Mouse (Mus musculus) erythroblast, embryonic 14.5 days (primary cell): ENCODE measurements around the gene Cox5a. TPM values are rescaled to one million over a fixed set of nuclear protein-coding genes. Genes with fewer than 3 reads are reported as not detected.

Experiments used
- H3K27me3 ChIP-seq: 2 replicates; pipeline ENCODE4 v1.6.1; 2012; ENCODE audit warnings: inconsistent platforms; ENCODE audit not compliant: control insufficient read depth
- H3K36me3 ChIP-seq: 2 replicates; pipeline ENCODE4 v1.6.1; 2012; ENCODE audit warnings: mild to moderate bottlenecking, inconsistent platforms; ENCODE audit not compliant: control insufficient read depth
- H3K4me1 ChIP-seq: 2 replicates; pipeline ENCODE4 v1.6.1; 2012; ENCODE audit warnings: inconsistent platforms; ENCODE audit not compliant: control insufficient read depth
- H3K4me3 ChIP-seq: replicated peaks from 2 replicates; pipeline ENCODE3; 2012; ENCODE audit warnings: moderate library complexity, mild to moderate bottlenecking, inconsistent platforms
- H3K9me3 ChIP-seq: 2 replicates; pipeline ENCODE4 v1.6.1; 2012; ENCODE audit warnings: low read length, inconsistent platforms, mixed read lengths; ENCODE audit not compliant: control insufficient read depth
- GATA1 ChIP-seq: IDR thresholded peaks from 2 replicates; pipeline ENCODE4 v1.6.1; 2012; ENCODE audit warnings: low read length, inconsistent platforms, mixed read lengths
- TAL1 ChIP-seq: IDR thresholded peaks from 3 replicates; pipeline ENCODE4 v1.6.1; 2012; ENCODE audit warnings: low read length, inconsistent platforms, mixed read lengths
- polyA plus RNA-seq: library from polyadenylated mRNA; stranded (reverse); fragments of >175 nt; gene quantifications from 2 replicates; pipeline ENCODE4 v1.2.3, GENCODE M21; 2012

Gene Cox5a
- polyA plus RNA-seq, 1 experiment = 25.8 TPM

- H3K4me3 ChIP-seq = no peak overlapping the region
- no peaks in the 10 kb centered on the region for H3K27me3 ChIP-seq
- TF ChIP-seq GATA1 = no peak
- TF ChIP-seq TAL1 = no peak
- H3K4me1 ChIP-seq = peaks cover 36% of the 10 kb centered on the region
- H3K36me3 ChIP-seq = peaks cover 66% of the 10 kb centered on the region
- no peaks in the 10 kb centered on the region for H3K9me3 ChIP-seq
Observed at GRCm38 (mm10) chr9:57539550-57539949, 18.5 kb downstream of the Cox5a start.

GRCm38 (mm10) chr9:57541312-57541711 is 20.2 kb downstream of the Cox5a start:
- H3K4me3 ChIP-seq = no peak overlapping the region
- H3K27me3 ChIP-seq = no peaks in the 10 kb centered on the region
- peaks cover 69% of the 10 kb centered on the region for H3K36me3 ChIP-seq
- no peaks in the 10 kb centered on the region for H3K9me3 ChIP-seq
- H3K4me1 ChIP-seq = peaks cover 35% of the 10 kb centered on the region
- TF ChIP-seq TAL1 (no peak), GATA1 (no peak)

- Histone ChIP-seq H3K4me1 (peaks cover 34% of the 10 kb centered on the region), H3K27me3 (no peaks in the 10 kb centered on the region), H3K9me3 (no peaks in the 10 kb centered on the region), H3K36me3 (peaks cover 87% of the 10 kb centered on the region), H3K4me3 (no peak overlapping the region)
- no peak for TF ChIP-seq TAL1
- TF ChIP-seq GATA1 = no peak
Observed at GRCm38 (mm10) chr9:57543951-57544350, 22.9 kb downstream of the Cox5a start.

- Histone ChIP-seq H3K4me3 (peak overlapping the region; percentile 4), H3K27me3 (no peaks in the 10 kb centered on the region), H3K9me3 (no peaks in the 10 kb centered on the region), H3K36me3 (peaks cover 65% of the 10 kb centered on the region), H3K4me1 (peaks cover 37% of the 10 kb centered on the region)
- no peak for TF ChIP-seq GATA1
- no peak for TF ChIP-seq TAL1
Observed at GRCm38 (mm10) chr9:57547287-57547686, 26.2 kb downstream of the Cox5a start.

GRCm38 (mm10) chr9:57547869-57548268 is 26.8 kb downstream of the Cox5a start:
- Histone ChIP-seq H3K4me1 (peaks cover 43% of the 10 kb centered on the region), H3K36me3 (peaks cover 59% of the 10 kb centered on the region), H3K27me3 (no peaks in the 10 kb centered on the region), H3K4me3 (no peak overlapping the region), H3K9me3 (no peaks in the 10 kb centered on the region)
- no peak for TF ChIP-seq TAL1
- no peak for TF ChIP-seq GATA1

GRCm38 (mm10) chr9:57549186-57549585 is 28.1 kb downstream of the Cox5a start:
- Histone ChIP-seq H3K9me3 (no peaks in the 10 kb centered on the region), H3K4me1 (peaks cover 43% of the 10 kb centered on the region), H3K36me3 (peaks cover 47% of the 10 kb centered on the region), H3K27me3 (peaks cover 2% of the 10 kb centered on the region; the same call in 1 of the 2 replicates), H3K4me3 (no peak overlapping the region)
- TF ChIP-seq GATA1 = no peak
- no peak for TF ChIP-seq TAL1

- TF ChIP-seq GATA1 (no peak), TAL1 (no peak)
- Histone ChIP-seq H3K36me3 (peaks cover 36% of the 10 kb centered on the region), H3K9me3 (no peaks in the 10 kb centered on the region), H3K4me3 (no peak overlapping the region), H3K27me3 (peaks cover 2% of the 10 kb centered on the region; the same call in 1 of the 2 replicates), H3K4me1 (peaks cover 43% of the 10 kb centered on the region)
Observed at GRCm38 (mm10) chr9:57550126-57550862, 29.2 kb downstream of the Cox5a start.

GRCm38 (mm10) chr9:57552139-57552887 is 31.2 kb downstream of the Cox5a start, which contains the start of gene Mpi:
Mpi (minus strand) TSS chr9:57552763.
- peaks cover 35% of the 10 kb centered on the region for H3K4me1 ChIP-seq
- no peaks in the 10 kb centered on the region for H3K9me3 ChIP-seq
- TF ChIP-seq GATA1 = no peak
- TF ChIP-seq TAL1 = no peak
- H3K4me3 ChIP-seq = peak within 1 kb of the TSS; percentile 73
- peaks cover 2% of the 10 kb centered on the region; the same call in 1 of the 2 replicates for H3K27me3 ChIP-seq
- peaks cover 24% of the 10 kb centered on the region for H3K36me3 ChIP-seq

GRCm38 (mm10) chr9:57553119-57553518 is 32.0 kb downstream of the Cox5a start:
- peaks cover 2% of the 10 kb centered on the region; the same call in 1 of the 2 replicates for H3K27me3 ChIP-seq
- no peak for TF ChIP-seq GATA1
- no peak for TF ChIP-seq TAL1
- peaks cover 27% of the 10 kb centered on the region for H3K4me1 ChIP-seq
- no peaks in the 10 kb centered on the region for H3K9me3 ChIP-seq
- H3K4me3 ChIP-seq = no peak overlapping the region
- H3K36me3 ChIP-seq = peaks cover 17% of the 10 kb centered on the region
